Mouse (Mus musculus) CD8-positive naive resting alpha-beta T cell, adult 2 months (primary cell): ENCODE results near the gene Aim2.
A peak's percentile ranks its signal among the peaks of the same experiment; 100 is the strongest.
"Not testable (repeated sequence)": the region's sequence is repeated elsewhere in the genome, so short reads cannot be mapped to it uniquely, and the experiment has no call there.

Experiments used
- DNase-seq, 2 experiments: peaks; one replicate each; pipeline ENCODE4 v3.0.0; 2022; ENCODE audit warnings: low read depth in 2 of 2, low spot score in 2 of 2

The Aim2 gene

DNA sequence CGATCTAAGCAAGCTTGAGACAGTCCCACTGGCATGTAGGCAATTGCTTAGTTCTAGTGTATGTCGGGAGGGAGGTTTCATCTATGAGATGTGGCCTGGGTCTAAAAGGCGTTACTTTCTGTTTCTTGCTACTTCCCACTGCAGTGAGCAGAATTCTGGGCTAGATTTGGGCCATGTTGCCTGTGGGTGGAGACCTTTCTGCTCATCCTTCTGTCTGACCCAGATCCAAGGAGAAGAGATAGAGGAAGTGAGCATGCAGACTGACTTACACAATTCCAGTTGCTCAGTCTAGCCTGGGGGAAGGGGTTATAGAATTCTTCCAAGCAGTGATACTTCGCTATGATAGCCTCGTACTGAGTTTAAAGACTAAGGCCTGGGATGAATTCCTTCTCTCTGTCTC, 101.0 kb downstream of the Aim2 start:
- DNase-seq, result no peak

DNA sequence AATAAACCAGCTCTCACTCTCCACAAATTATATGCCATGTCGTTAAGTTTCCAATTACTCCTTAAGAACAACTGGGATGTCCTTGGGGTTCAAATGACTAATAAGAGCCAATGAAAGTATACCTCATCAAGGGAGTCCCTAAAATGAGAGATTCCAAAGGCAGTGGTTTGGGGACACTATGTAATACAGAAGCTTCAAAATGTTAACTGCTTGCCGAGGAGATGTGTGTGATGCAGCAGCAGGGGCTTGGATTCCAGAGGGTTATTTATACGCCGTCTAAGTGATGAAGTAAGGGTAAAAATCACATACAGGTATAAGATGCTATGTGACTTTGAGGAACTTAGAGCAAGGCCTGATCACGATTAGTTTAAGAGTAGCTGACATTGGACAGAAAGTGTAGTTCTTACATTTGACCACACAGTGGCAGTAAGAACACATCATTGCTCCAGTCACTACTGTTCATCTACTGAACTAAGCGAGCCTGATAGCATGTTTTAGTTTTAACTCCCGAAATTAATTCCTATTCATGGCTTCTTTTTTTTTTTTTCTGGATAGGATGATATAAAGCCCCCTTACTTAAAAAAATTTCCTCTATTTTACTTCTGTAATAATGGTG, 105.6 kb downstream of the Aim2 start:
- DNase-seq, result peak; percentile 15 to 51

DNA sequence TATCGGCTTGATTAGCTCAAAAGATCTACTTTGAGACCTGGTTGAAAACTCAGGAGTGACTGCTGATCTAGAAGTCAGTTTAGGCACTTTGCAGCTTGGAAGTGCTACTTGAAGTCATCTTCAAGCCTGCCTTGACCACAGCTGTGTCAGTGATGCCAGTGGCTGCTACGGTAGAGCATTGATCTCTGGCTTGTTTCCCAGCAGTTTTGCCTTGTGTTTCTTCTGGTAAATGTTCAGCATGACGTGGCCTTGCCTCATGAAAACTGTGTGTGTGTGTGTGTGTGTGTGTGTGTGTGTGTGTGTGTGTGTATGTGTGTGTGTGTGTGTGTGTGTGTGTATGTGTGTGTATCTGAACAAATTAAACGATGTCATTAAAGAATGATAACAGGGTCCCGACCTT, 106.1 kb downstream of the Aim2 start:
- no peak for DNase-seq

DNA sequence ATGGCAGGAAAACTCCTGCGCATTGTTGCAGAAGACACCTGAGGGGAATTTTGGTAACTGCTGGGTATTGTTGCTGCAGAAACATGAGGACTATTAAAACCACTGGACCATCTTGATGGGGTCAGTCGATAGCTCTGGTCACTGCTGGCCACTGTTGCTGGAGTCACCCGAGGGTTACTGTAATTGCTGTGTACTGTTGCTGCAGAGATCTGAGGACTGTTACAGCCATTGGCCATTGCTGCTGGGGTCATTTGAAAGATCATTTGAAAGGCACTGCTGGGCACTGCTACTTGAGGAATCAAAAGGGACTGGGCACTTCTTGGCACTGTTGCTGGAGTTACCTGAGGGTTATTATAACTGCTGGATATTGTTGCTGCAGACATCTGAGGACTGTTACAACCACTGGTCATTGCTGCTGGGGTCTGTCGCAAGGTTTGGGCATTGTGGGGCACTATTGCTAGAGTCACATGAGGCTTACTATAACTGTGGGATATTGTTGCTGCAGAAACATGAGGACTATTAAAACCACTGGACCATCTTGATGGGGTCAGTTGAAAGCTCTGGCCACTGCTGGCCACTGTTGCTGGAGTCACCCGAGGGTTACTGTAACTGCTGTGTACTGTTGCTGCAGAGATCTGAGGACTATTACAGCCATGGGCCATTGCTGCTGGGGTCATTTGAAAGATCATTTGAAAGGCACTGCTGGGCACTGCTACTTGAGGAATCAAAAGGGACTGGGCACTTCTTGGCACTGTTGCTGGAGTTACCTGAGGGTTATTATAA, 129.9 kb downstream of the Aim2 start:
- not testable (repeated sequence) for DNase-seq

DNA sequence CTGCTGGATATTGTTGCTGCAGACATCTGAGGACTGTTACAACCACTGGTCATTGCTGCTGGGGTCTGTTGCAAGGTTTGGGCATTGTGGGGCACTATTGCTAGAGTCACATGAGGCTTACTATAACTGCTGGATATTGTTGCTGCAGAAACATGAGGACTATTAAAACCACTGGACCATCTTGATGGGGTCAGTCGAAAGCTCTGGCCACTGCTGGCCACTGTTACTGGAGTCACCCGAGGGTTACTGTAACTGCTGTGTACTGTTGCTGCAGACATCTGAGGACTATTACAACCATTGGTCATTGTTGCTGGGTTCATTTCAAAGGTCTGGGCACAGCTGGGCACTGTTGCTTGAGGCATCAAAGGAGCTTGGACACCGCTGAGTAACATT, 130.5 kb downstream of the Aim2 start:
- not testable (repeated sequence) for DNase-seq

DNA sequence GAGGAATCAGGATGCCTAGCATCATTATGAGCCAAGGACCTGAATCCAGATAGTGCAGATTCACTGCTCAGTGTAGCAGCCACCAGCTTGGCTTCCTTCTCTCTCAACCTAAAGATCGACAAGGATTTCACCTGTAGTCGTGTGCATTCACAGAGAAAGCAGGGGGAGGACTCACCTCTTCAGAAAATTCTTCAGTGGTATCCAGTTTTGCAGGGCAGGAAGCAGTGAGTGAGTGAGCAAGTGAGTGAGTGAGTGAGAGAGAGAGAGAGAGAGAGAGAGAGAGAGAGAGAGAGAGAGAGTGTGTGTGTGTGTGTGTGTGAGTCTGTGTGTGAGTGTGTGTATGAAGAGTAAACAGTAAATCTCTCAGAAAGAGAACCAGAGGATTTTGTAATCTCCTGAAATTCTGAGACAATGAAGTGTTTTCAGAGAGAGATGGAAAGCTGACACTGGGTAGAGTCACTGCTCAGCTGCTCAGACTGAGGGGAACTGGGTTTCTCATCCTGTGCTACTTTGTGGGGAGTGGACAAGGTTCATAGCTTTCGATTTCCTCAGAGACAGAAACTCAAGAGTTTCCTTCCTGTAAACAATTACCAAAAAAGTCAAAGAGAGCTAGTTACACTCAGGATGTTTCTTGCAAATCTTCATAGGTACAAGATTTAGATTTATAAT, 140.3 kb downstream of the Aim2 start, which contains the start of gene Ifi206:
Gene Ifi206 (minus strand): TSS at position 230 of the 669 bp plus-strand sequence.
- DNase-seq, result peak; percentile 42 to 51

DNA sequence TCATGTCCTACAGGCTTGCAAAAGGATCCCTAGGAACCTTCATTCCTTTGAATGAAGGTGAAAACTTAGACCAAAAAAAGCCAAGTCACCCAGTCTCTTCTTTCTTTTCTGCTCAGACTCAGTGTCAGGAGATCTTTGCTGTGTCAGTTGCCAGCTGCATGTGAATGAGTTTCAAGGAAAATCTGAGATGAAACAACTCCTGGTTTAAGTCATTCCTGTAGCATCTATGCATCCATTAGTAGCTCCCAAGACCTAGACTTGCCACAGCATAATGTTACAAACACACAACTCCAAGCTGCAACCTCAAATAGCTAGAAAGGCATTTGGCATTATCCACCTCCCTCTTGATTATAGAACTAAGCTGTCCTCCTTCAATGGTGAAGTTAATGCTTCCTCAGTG, 140.8 kb downstream of the Aim2 start:
- DNase-seq, result not testable (repeated sequence)

DNA sequence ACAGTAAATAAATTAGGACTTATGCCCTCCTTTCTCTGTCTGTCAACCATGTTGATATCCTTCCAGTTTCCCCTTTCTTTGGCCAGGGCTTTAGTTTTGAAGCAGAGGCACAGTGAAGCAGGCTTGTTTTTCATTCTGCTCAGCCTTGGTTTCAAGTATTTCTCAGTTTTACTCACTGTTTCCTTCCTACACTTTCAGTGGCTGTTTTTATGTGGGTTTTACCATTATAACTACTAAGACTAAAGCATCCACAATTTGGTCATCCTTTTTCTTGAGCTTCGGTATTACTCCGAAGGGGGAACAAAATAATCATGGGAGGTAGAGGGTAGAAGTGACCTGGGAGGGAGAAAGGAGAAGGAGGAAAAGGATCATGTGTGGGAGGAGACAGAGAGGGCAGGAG, 159.9 kb downstream of the Aim2 start:
- not testable (repeated sequence) for DNase-seq
